Mouse (Mus musculus): Measurements from ENCODE around the gene Bcl2l15.
"Not testable (repeated sequence)": the region's sequence is repeated elsewhere in the genome, so short reads cannot be mapped to it uniquely, and the experiment has no call there.

The Bcl2l15 gene

DNA sequence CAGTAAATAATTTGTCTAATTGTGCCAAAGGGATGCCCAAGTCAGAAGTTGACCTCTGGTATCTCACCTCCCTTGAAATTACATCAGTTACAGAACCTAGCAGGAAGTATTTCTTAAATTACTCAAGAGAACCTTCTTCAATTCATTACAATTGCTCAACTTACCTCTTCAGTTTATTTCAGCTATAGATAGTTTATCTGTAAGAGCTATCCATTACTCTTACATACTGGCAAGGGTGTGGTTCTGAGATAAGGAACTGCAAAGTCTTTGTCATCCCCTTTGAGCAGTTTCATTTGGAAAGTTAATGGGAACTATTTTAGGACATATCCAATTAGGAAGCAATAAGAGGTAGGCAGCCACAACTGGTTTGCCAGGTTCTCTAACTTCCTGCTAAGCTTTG lies at the start of gene Bcl2l15:
TSS of gene Bcl2l15 (plus strand) at position 176 of the 400 bp plus-strand sequence.
- no peak for DNase-seq

DNA sequence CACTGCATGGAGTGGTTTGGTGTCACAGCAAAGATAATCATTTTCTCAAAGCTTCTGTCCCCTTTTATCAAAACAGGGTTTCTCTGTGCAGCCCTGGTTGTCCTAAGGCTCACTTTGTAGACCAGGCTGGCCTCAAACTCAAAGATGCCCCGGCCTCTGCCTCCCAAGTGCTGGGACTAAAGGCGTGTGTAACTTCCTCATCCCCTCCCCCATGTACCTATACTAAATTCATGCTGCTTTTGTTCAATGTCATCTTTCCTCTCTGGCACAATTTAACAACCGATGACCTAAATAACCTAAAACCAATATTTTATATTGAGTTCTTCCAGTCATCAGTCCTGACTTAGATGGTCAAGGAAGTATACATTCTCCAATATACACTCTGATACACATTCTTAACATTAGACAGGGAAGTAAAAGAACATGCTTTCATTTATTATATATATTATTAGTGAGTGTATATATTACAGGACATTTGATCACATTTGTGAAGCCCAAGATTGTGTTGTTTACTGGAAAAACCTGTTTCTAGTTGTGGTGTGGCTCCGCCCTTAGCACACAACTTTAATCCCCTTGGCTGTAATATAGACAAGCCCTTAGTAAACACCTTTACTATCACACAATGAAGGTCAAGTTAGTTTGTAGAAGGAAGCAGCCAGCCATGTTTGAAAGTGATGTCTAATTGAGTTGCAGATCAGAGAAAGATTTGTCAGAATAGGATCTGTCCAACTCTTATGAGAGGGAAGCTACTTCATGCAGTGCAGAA lies 49.4 kb upstream of the Bcl2l15 start:
- no peak for DNase-seq

DNA sequence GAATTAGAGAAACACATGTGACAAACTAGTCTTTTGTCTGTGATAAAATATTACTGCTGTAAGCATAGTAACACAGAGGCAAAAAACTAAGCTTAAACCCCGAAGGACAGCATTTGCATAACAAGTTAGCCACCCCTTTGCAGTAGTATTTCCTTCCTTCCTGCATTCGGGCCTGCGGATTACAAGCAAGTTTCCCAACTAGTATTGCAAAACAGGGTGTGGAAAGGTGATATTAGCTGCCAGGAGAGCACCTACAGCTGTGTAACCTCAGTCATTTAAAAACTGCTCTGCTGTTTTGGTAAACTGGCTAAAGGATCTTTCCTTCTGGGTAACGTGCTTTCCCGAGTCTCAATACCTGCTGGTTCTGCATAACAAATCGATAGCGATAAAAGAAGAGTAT lies 45.2 kb upstream of the Bcl2l15 start:
- DNase-seq: no peak

- DNase-seq: no peak
Observed at GRCm38 (mm10) chr3:103789096-103789495, 43.3 kb upstream of the Bcl2l15 start.

DNA sequence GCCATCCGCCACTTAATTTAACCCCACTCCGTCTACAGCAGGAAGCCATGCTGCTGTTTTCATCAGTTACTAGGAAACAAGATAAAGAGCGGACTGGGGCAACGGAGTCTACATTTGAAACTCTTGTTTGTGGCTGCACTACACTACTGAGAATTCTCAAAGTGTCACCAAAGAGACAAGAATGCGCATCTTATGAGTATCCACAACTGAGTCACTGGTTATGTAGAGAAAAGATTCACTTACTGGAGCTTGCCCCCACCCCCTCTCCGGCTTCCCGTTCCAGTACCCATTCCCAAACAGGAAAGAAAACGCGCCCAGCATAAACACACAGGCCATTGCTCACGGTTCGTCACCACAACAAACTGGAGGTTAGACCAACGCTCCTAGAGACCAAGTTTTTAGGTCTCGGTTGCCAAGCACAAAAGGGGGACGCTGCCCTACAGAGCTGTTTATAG lies 42.5 kb upstream of the Bcl2l15 start:
- peak in 1 of 2 experiments; percentile 34 for DNase-seq

GRCm38 (mm10) chr3:103790346-103791145 lies 41.9 kb upstream of the Bcl2l15 start:
- DNase-seq: peak; percentile 41 to 51

DNA sequence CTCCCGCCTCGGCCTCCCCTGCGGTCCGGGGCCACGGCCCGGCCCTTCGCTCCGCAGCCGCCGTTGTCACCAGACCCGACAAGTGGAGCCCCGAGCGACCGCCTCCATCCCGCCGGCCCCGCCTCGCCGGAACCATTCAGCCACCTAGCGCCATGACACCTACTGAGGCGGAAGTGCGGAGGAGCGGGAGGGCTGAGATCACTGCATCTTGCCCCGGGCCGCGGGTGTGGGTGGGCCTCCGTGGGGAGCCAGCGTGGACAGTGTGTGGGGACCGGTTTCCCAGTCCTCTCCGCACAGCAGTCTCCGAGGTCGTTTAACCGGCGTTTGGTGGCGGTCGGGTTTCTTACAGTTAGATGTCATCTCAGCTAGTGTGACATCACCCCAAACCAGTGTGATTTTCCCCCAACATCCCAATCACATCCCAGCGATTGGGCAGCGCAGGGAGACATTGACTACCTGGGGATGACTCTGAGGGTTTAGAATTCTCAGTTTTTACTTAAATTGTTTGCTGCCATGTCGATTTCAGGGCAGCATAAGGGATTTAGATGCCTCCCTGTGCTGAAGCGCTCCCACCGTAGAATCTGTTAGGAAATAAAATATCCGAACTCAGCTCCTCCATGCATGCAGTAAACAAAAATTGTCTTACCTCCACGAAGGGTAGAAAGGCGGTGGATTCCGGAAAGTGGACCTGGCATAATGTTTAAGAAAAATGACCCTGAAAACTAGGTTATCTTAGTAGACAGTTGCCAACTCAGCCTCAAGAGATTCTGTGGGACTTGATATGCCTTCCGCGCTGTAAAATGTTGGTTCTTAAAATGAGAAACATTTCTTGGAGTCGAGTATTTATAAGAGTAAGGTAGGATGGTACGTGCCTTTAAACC lies 40.9 kb upstream of the Bcl2l15 start, which contains the start of gene Hipk1:
TSS of gene Hipk1 (minus strand) at position 334 of the 881 bp plus-strand sequence.
- peak; percentile 96 to 97 for DNase-seq

DNA sequence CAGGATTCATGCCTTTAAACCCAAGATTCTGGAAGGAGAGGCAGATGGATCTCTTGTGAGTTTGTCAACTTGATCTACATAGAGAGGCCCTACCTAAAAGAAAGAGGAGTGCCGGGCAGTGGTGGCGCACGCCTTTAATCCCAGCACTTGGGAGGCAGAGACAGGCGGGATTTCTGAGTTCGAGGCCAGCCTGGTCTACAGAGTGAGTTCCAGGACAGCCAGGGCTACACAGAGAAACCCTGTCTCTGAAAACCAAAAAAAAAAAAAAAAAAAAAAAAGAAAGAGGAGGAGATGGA lies 40.3 kb upstream of the Bcl2l15 start:
- not testable (repeated sequence) for DNase-seq

GRCm38 (mm10) chr3:103792566-103792965 lies 39.8 kb upstream of the Bcl2l15 start:
- DNase-seq: no peak

DNA sequence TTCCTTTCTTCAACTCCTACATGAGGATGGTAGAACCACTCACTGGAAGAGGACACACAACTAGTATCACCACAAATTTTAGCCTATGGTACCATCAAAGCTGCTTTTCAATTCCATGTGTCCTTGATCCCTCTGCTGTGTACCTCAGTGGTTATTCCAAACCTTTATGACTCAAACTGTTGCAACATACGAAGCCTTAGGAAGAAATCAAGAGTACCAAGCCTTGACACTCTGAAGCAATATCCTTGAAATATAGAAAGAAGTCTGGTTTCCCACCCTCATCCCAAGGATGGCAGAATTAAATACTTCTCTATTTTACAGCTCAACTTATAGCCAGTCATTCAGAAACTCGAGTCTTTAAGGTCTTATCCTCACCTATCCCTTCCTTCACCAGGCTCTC lies 36.0 kb upstream of the Bcl2l15 start:
- DNase-seq: no peak

GRCm38 (mm10) chr3:103799507-103799906 lies 32.9 kb upstream of the Bcl2l15 start:
- DNase-seq: no peak

DNA sequence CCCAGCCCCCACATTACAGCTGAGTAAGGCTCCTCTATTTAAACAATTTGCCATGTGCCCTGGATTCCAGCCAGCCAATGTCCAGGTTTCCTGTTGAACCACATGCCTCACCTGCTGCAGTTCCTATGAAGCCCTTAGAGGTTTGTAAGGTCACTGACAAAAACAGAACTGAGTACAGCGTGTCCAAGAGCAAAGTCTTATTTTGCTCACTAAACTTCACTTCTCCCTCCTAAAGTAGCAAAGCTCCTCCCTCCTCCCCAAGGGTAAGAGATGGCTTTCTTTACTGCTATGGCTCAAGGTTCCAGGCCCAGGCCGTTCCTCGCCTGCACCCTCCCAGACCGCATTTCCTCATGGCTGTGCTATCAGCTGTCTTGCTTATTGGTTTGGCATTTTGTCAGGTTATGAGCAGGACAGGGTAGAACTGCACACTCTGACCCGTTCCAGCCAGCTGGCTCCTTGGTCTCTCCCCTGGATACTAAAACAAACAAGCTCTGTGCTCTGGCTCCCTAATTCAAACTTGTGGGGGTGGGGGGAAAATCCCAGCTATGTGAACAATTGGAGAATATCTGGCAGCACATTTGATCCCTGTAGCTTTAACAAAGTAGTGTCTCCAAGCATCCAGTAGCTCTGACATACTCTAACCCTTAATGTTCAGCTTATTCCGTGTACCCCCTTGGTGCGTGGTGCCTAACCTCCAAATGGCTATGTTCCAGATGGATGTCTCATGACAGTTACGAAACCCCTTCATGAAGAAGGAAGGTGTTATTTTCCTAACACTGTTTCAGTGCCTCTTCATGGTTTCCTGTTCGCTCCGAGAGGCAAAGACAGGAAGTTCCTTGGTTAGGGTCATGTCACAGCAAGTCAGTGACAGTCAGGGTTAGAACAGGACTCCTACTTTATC lies 30.5 kb upstream of the Bcl2l15 start:
- DNase-seq: peak; percentile 70 to 78

DNA sequence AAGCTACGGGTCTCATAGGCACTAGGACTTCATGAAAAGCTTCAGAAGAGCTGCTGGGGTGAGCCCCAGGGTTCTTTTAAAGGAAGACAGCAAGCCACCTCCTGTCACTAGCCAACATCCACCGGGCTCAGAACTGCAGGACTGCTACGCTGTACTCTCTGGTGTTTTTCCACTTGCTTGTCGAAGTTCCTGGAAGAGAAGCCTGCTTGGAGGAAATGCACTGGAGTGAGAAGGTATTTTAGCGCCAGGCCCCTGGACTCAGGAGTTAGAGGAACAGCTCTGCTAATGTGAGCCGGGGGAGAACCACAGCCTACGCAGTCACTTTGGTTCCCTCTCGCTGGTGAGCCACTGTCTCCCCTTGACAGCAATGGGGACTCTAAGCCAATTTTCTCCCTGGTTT lies 29.5 kb upstream of the Bcl2l15 start:
- no peak for DNase-seq

GRCm38 (mm10) chr3:103805671-103806070 lies 26.7 kb upstream of the Bcl2l15 start:
- DNase-seq: no peak

DNA sequence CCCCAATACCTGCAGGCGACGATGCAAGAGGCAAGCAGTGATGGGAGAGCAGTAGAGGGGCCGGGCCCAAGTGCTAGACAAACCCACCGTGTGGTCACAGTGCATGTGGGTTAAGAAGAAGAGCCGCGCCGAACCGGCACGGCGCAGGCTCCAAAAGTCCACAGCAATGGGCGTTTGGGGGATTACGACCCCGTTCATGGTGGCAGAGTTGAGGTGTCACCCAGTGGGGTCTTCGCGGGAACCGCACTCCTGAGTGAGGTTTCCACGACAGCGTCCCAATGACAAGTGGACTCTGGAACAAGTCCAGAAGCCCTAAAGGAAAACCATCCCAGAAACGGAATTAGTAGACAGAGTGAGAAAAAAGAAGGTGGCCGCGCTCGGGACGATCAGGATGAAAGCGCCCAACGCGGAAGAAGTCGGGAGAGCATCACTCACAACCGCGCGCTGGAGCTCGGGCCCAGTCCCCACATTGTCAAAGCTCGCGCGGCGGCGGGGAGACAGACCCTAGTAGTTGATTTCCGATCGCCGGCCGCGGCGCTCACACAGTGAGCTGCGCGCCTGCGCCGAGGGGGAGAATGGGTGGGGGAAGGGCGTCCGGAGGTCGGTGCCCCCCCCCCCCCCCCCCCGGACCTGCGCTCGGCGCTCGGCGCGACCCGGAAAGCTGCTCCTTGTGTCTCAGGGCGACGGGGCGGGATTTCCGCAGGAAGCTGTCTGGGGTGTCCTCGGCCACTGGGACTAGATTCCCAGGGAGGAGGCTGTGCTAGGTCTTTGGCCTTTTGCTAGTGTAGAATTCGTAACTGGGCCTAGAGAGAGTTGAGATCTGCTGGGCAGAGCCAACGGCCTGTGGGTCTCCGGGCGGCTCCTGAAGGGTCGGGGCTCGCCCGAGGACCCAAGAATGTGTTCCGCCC lies 23.3 kb upstream of the Bcl2l15 start, which contains the start of the genes Dclre1b, Ap4b1 and Gm43064:
TSS of gene Dclre1b (minus strand) at position 554 of the 908 bp plus-strand sequence.
TSS of gene Ap4b1 (plus strand) at position 630 of the 908 bp plus-strand sequence.
TSS of gene Gm43064 (plus strand) at position 683 of the 908 bp plus-strand sequence.
- peak; percentile 92 to 94 for DNase-seq

- DNase-seq: no peak
Observed at GRCm38 (mm10) chr3:103809799-103810150, 22.6 kb upstream of the Bcl2l15 start.

DNA sequence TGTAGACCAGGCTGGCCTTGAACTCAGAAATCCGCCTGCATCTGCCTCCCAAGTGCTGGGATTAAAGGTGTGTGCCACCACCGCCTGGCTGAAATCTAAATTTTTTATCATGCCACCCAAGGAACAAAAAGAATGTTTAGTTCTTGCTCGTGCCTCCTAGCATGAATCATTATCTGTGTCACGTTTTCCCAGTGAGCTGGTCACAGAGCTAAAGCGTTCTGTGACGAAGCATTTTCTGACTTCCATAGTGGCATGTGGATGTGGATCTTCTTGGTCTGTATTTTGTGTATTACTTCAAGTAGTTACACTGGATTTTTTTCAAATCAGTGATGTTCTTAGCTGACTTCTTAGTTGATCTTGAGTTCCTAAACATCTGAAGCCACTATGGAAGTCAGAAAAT lies 21.4 kb upstream of the Bcl2l15 start:
- DNase-seq: no peak

DNA sequence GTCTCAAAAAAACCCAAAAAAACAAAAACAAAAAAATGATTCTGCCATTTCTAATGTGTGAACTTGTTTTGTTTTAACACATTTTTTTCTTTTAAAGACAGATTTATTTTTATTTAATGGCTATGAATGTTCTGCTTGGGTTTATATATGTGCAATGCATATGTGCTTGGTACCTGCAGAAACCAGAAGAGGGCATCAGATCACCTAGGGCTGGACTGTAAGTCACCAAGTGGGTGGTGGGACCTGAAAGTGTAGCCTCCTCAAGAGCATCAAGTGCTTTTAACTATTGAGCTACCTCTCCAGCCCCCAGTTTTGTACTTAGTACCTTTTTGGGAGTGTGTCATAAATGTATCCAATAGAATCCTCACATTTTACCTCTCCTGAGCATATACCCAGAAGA lies 4.9 kb upstream of the Bcl2l15 start:
- no peak for DNase-seq

GRCm38 (mm10) chr3:103829036-103829435 lies 3.4 kb upstream of the Bcl2l15 start:
- DNase-seq: no peak

- DNase-seq: not testable (repeated sequence)
Observed at GRCm38 (mm10) chr3:103830681-103831080, 1.7 kb upstream of the Bcl2l15 start.

DNA sequence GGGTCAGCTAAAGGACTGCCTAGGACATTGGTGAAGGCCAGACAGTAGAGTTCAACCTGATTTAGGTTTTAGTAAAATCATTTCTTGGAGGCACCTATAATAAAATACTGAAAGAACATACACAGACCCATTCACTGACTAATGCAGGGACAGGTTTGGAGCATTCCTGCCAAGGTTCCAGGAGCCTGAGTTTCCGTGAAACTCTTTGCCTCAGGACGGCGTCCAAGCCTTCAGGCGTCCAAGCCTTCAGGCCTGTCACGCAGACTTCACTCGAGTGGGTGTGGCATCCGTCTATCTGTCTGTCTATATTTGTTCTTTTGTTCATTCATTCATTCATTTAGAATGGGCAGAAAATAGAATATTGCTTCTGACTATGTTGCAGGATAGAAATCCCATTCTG lies 1.3 kb upstream of the Bcl2l15 start:
- peak; percentile 48 to 62 for DNase-seq
